Mouse (Mus musculus): ENCODE results near the gene Spon1. TPM values are rescaled to one million over a fixed set of nuclear protein-coding genes. Genes with fewer than 3 reads are reported as not detected.

Gene Spon1
- total and polyA plus RNA-seq, 3 experiments: not detected

- Histone ChIP-seq H3K4me3 (ENCODE audit: control insufficient read depth in 1 of 2, insufficient read depth in 1 of 2, low read depth in 2 of 2, low read length in 2 of 2) (no peak overlapping the region), H3K36me3 (ENCODE audit: control insufficient read depth in 1 of 2, insufficient read depth in 2 of 2, low read length in 2 of 2) (no peaks in the 10 kb centered on the region), H3K27ac (ENCODE audit: control insufficient read depth, low read depth, low read length) (no peak overlapping the region), H3K4me1 (ENCODE audit: control insufficient read depth in 1 of 2, insufficient read depth in 2 of 2, low read length in 2 of 2) (no peaks in the 10 kb centered on the region), H3K79me2 (ENCODE audit: control insufficient read depth, insufficient read depth, low read length, poor library complexity) (no peaks in the 10 kb centered on the region), H3K9me3 (replicated peaks; ENCODE audit: insufficient read depth, low read length) (no peaks in the 10 kb centered on the region), H3K27me3 (ENCODE audit: control insufficient read depth in 1 of 2, insufficient read depth in 2 of 2, low read length in 2 of 2) (no peaks in the 10 kb centered on the region), H3K9ac (ENCODE audit: control insufficient read depth, low read depth, low read length, poor library complexity, severe bottlenecking) (no peak overlapping the region)
- no peak for DNase-seq (ENCODE audit: low read depth, low spot score)
- TF ChIP-seq RCOR1 (IDR thresholded peaks at IDR 0.05; ENCODE audit: low read depth, low read length) (no peak), GATA1 (IDR thresholded peaks at IDR 0.05; ENCODE audit: low read depth, low read length) (no peak), EP300 (IDR thresholded peaks at IDR 0.05; ENCODE audit: low read depth in 1 of 2, low read length in 2 of 2) (no peak), CHD2 (IDR thresholded peaks at IDR 0.05; ENCODE audit: low read length) (no peak), ELF1 (IDR thresholded peaks at IDR 0.05; ENCODE audit: low read depth, low read length) (no peak), ZMIZ1 (IDR thresholded peaks at IDR 0.05; ENCODE audit: low read depth, low read length) (no peak), CHD1 (IDR thresholded peaks at IDR 0.05; ENCODE audit: low read depth, low read length) (no peak), MAX (IDR thresholded peaks at IDR 0.05; ENCODE audit: low read length) (no peak), ZC3H11A (IDR thresholded peaks at IDR 0.05; ENCODE audit: low read depth, low read length) (no peak), TCF12 (IDR thresholded peaks at IDR 0.05; ENCODE audit: low read depth, low read length) (no peak)
These were observed 2.6 kb downstream of the Spon1 start for GRCm38 (mm10) chr7:113768174-113768935.

- Histone ChIP-seq H3K4me3 (ENCODE audit: control insufficient read depth in 1 of 2, insufficient read depth in 1 of 2, low read depth in 2 of 2, low read length in 2 of 2) (no peak overlapping the region), H3K27me3 (ENCODE audit: control insufficient read depth in 1 of 2, insufficient read depth in 2 of 2, low read length in 2 of 2) (no peaks in the 10 kb centered on the region)
These were observed 3.5 kb downstream of the Spon1 start for GRCm38 (mm10) chr7:113769281-113769680.

GRCm38 (mm10) chr7:113772135-113772534, 6.3 kb downstream of the Spon1 start:
- Histone ChIP-seq H3K4me1 (ENCODE audit: control insufficient read depth in 1 of 2, insufficient read depth in 2 of 2, low read length in 2 of 2) (no peaks in the 10 kb centered on the region), H3K9me3 (replicated peaks; ENCODE audit: insufficient read depth, low read length) (no peaks in the 10 kb centered on the region), H3K27ac (ENCODE audit: control insufficient read depth, low read depth, low read length) (no peak overlapping the region), H3K27me3 (ENCODE audit: control insufficient read depth in 1 of 2, insufficient read depth in 2 of 2, low read length in 2 of 2) (no peaks in the 10 kb centered on the region), H3K9ac (ENCODE audit: control insufficient read depth, low read depth, low read length, poor library complexity, severe bottlenecking) (no peak overlapping the region), H3K79me2 (ENCODE audit: control insufficient read depth, insufficient read depth, low read length, poor library complexity) (no peaks in the 10 kb centered on the region), H3K4me3 (ENCODE audit: control insufficient read depth in 1 of 2, insufficient read depth in 1 of 2, low read depth in 2 of 2, low read length in 2 of 2) (no peak overlapping the region), H3K36me3 (ENCODE audit: control insufficient read depth in 1 of 2, insufficient read depth in 2 of 2, low read length in 2 of 2) (no peaks in the 10 kb centered on the region)
- no peak for DNase-seq (ENCODE audit: low read depth, low spot score)
- no peak for TF ChIP-seq GABPA (IDR thresholded peaks at IDR 0.05; ENCODE audit: low read depth, low read length)
- no peak for TF ChIP-seq CHD1 (IDR thresholded peaks at IDR 0.05; ENCODE audit: low read depth, low read length)
- TF ChIP-seq MAFK (IDR thresholded peaks at IDR 0.05; ENCODE audit: borderline replicate concordance, low read depth, low read length): no peak
- no peak for TF ChIP-seq JUND (IDR thresholded peaks at IDR 0.05; ENCODE audit: low read depth, low read length)
- TF ChIP-seq RCOR1 (IDR thresholded peaks at IDR 0.05; ENCODE audit: low read depth, low read length): no peak
- TF ChIP-seq NELFE (IDR thresholded peaks at IDR 0.05; ENCODE audit: low read depth, low read length): no peak
- no peak for TF ChIP-seq MXI1 (IDR thresholded peaks at IDR 0.05; ENCODE audit: low read depth, low read length)
- TF ChIP-seq MAX (IDR thresholded peaks at IDR 0.05; ENCODE audit: low read length): no peak
- TF ChIP-seq EP300 (IDR thresholded peaks at IDR 0.05; ENCODE audit: low read depth in 1 of 2, low read length in 2 of 2): no peak
- no peak for TF ChIP-seq MAZ (IDR thresholded peaks at IDR 0.05; ENCODE audit: low read depth, low read length)
- TF ChIP-seq GATA1 (IDR thresholded peaks at IDR 0.05; ENCODE audit: low read depth, low read length): no peak
- TF ChIP-seq RAD21 (IDR thresholded peaks at IDR 0.05; ENCODE audit: low read depth, low read length): no peak
- TF ChIP-seq TBP (IDR thresholded peaks at IDR 0.05; ENCODE audit: low read depth, low read length): no peak
- no peak for TF ChIP-seq ELF1 (IDR thresholded peaks at IDR 0.05; ENCODE audit: low read depth, low read length)
- no peak for TF ChIP-seq UBTF (IDR thresholded peaks at IDR 0.05; ENCODE audit: borderline replicate concordance, insufficient read depth, low read depth, low read length)
- no peak for TF ChIP-seq CHD2 (IDR thresholded peaks at IDR 0.05; ENCODE audit: low read length)
- TF ChIP-seq TCF12 (IDR thresholded peaks at IDR 0.05; ENCODE audit: low read depth, low read length): no peak

More at GRCm38 (mm10) chr7:113769281-113769680, 3.5 kb downstream of the Spon1 start:
- Histone ChIP-seq H3K36me3 (ENCODE audit: control insufficient read depth in 1 of 2, insufficient read depth in 2 of 2, low read length in 2 of 2) (no peaks in the 10 kb centered on the region), H3K4me1 (ENCODE audit: control insufficient read depth in 1 of 2, insufficient read depth in 2 of 2, low read length in 2 of 2) (no peaks in the 10 kb centered on the region), H3K79me2 (ENCODE audit: control insufficient read depth, insufficient read depth, low read length, poor library complexity) (no peaks in the 10 kb centered on the region), H3K27ac (ENCODE audit: control insufficient read depth, low read depth, low read length) (no peak overlapping the region), H3K9ac (ENCODE audit: control insufficient read depth, low read depth, low read length, poor library complexity, severe bottlenecking) (no peak overlapping the region), H3K9me3 (replicated peaks; ENCODE audit: insufficient read depth, low read length) (no peaks in the 10 kb centered on the region)
- no peak for TF ChIP-seq MAX (IDR thresholded peaks at IDR 0.05; ENCODE audit: low read length)
- no peak for TF ChIP-seq BHLHE40 (IDR thresholded peaks at IDR 0.05; ENCODE audit: borderline replicate concordance, low read depth, low read length)
- TF ChIP-seq ELF1 (IDR thresholded peaks at IDR 0.05; ENCODE audit: low read depth, low read length): no peak
- TF ChIP-seq MAFK (IDR thresholded peaks at IDR 0.05; ENCODE audit: borderline replicate concordance, low read depth, low read length): no peak
- no peak for DNase-seq (ENCODE audit: low read depth, low spot score)

Measured in MEL (cell line).